Mouse (Mus musculus) hindbrain, embryonic 10.5 days (tissue): ENCODE data around the gene Rsph1. TPM values are rescaled to one million over a fixed set of nuclear protein-coding genes. Genes with fewer than 3 reads are reported as not detected.
A peak's percentile ranks its signal among the peaks of the same experiment; 100 is the strongest.

Experiments
- DNase-seq: peaks from one replicate; pipeline ENCODE4 v3.0.0-alpha.2; 2017; ENCODE audit warnings: low spot score
- H3K27ac ChIP-seq: fragments of 300-500 bp; sonication (generic); 2 replicates; pipeline ENCODE4 v1.5.1; 2016; ENCODE audit warnings: mild to moderate bottlenecking, moderate library complexity
- H3K27me3 ChIP-seq: fragments of 300-500 bp; sonication (generic); 2 replicates; pipeline ENCODE4 v1.6.1; 2016; ENCODE audit warnings: mild to moderate bottlenecking; ENCODE audit not compliant: poor library complexity, insufficient read depth, severe bottlenecking
- H3K36me3 ChIP-seq: fragments of 300-500 bp; sonication (generic); 2 replicates; pipeline ENCODE4 v1.6.1; 2016; ENCODE audit warnings: mild to moderate bottlenecking, moderate library complexity
- H3K4me1 ChIP-seq: fragments of 300-500 bp; sonication (generic); replicated peaks from 2 replicates; pipeline ENCODE4 v1.6.1; 2016; ENCODE audit warnings: mild to moderate bottlenecking
- H3K4me3 ChIP-seq: fragments of 300-500 bp; sonication (generic); 2 replicates; pipeline ENCODE4 v1.5.1; 2016; ENCODE audit warnings: mild to moderate bottlenecking, moderate library complexity
- H3K9me3 ChIP-seq: fragments of 300-500 bp; sonication (generic); 2 replicates; pipeline ENCODE4 v1.6.1; 2016; ENCODE audit warnings: mild to moderate bottlenecking, moderate library complexity
- WGBS: fragments of 180-500 bp; shearing (Covaris S2); methylation state at CpG from one replicate; pipeline ENCODE4 v1.1.7; 2016; 5-methylcytosine and 5-hydroxymethylcytosine counted together
- polyA plus RNA-seq: library from polyadenylated mRNA; unstranded; fragments of >200 nt; fragmentation: Nextera tagmentation; extraction: Ambion mirVana; gene quantifications from 2 replicates; pipeline ENCODE4 v1.2.1, GENCODE M21; 2016

Rsph1 gene
- polyA plus RNA-seq, 1 experiment from 2014 or later: 7.7 TPM

- Histone ChIP-seq H3K27ac (peak overlapping the region; percentile 59), H3K27me3 (no peaks in the 10 kb centered on the region), H3K36me3 (0 out of 2 replicates have a peak, but pooled peaks cover 10% of the 10 kb centered on the region), H3K9me3 (no peaks in the 10 kb centered on the region), H3K4me1 (peaks cover 44% of the 10 kb centered on the region), H3K4me3 (no peak overlapping the region)
- WGBS: 31% methylated on average over 13 of the region's 13 CpGs
- DNase-seq: no peak
These were observed 38.0 kb upstream of the Rsph1 start for GRCm38 (mm10) chr17:31315046-31315792.

- Histone ChIP-seq H3K27me3 (no peaks in the 10 kb centered on the region), H3K9me3 (no peaks in the 10 kb centered on the region), H3K4me3 (no peak overlapping the region), H3K4me1 (peaks cover 51% of the 10 kb centered on the region), H3K27ac (peak overlapping the region; percentile 70), H3K36me3 (0 out of 2 replicates have a peak, but pooled peaks cover 12% of the 10 kb centered on the region)
- no peak for DNase-seq
- 60% methylated on average over 10 of the region's 10 CpGs for WGBS
These were observed 35.5 kb upstream of the Rsph1 start for GRCm38 (mm10) chr17:31312648-31313047.

GRCm38 (mm10) chr17:31311047-31311446 is 33.9 kb upstream of the Rsph1 start:
- DNase-seq: no peak
- WGBS: 85% methylated on average over 9 of the region's 9 CpGs
- Histone ChIP-seq H3K4me3 (no peak overlapping the region), H3K36me3 (0 out of 2 replicates have a peak, but pooled peaks cover 5% of the 10 kb centered on the region), H3K27me3 (no peaks in the 10 kb centered on the region), H3K9me3 (no peaks in the 10 kb centered on the region), H3K4me1 (peaks cover 48% of the 10 kb centered on the region), H3K27ac (no peak overlapping the region)

GRCm38 (mm10) chr17:31309281-31309793 is 32.2 kb upstream of the Rsph1 start:
- DNase-seq: peak; percentile 58
- Histone ChIP-seq H3K27ac (peak overlapping the region; percentile 70), H3K9me3 (no peaks in the 10 kb centered on the region), H3K4me1 (peaks cover 52% of the 10 kb centered on the region), H3K4me3 (no peak overlapping the region), H3K36me3 (0 out of 2 replicates have a peak, but pooled peaks cover 5% of the 10 kb centered on the region), H3K27me3 (no peaks in the 10 kb centered on the region)
- WGBS: 44% methylated on average over 6 of the region's 6 CpGs

- no peak for DNase-seq
- H3K9me3 ChIP-seq: no peaks in the 10 kb centered on the region
- 96% methylated on average over 7 of the region's 7 CpGs for WGBS
- 0 out of 2 replicates have a peak, but pooled peaks cover 5% of the 10 kb centered on the region for H3K36me3 ChIP-seq
- H3K4me3 ChIP-seq: no peak overlapping the region
- H3K27me3 ChIP-seq: no peaks in the 10 kb centered on the region
- peaks cover 49% of the 10 kb centered on the region for H3K4me1 ChIP-seq
- H3K27ac ChIP-seq: 0 out of 2 replicates have a peak overlapping the region, but pooled peaks have one; percentile 35
These were observed 31.2 kb upstream of the Rsph1 start for GRCm38 (mm10) chr17:31308291-31308816.

GRCm38 (mm10) chr17:31307756-31308155 is 30.6 kb upstream of the Rsph1 start:
- DNase-seq: no peak
- Histone ChIP-seq H3K27me3 (no peaks in the 10 kb centered on the region), H3K36me3 (0 out of 2 replicates have a peak, but pooled peaks cover 5% of the 10 kb centered on the region), H3K4me3 (no peak overlapping the region), H3K27ac (no peak overlapping the region), H3K9me3 (no peaks in the 10 kb centered on the region), H3K4me1 (peaks cover 43% of the 10 kb centered on the region)
- 77% methylated on average over 3 of the region's 3 CpGs for WGBS

- no peaks in the 10 kb centered on the region for H3K27me3 ChIP-seq
- WGBS: 64% methylated on average over 5 of the region's 5 CpGs
- H3K4me1 ChIP-seq: peaks cover 36% of the 10 kb centered on the region
- H3K36me3 ChIP-seq: 0 out of 2 replicates have a peak, but pooled peaks cover 5% of the 10 kb centered on the region
- DNase-seq: no peak
- no peak overlapping the region for H3K4me3 ChIP-seq
- H3K9me3 ChIP-seq: no peaks in the 10 kb centered on the region
- peak overlapping the region; percentile 65; the same call in 1 of the 2 replicates for H3K27ac ChIP-seq
These were observed 28.6 kb upstream of the Rsph1 start for GRCm38 (mm10) chr17:31305776-31306120.

- Histone ChIP-seq H3K4me3 (no peak overlapping the region), H3K36me3 (0 out of 2 replicates have a peak, but pooled peaks cover 5% of the 10 kb centered on the region), H3K4me1 (peaks cover 38% of the 10 kb centered on the region), H3K9me3 (no peaks in the 10 kb centered on the region), H3K27ac (peak overlapping the region; percentile 65), H3K27me3 (0 out of 2 replicates have a peak, but pooled peaks cover 4% of the 10 kb centered on the region)
- 43% methylated on average over 12 of the region's 12 CpGs for WGBS
- DNase-seq: no peak
These were observed 28.0 kb upstream of the Rsph1 start for GRCm38 (mm10) chr17:31304895-31305775.

GRCm38 (mm10) chr17:31303401-31303800 is 26.2 kb upstream of the Rsph1 start:
- Histone ChIP-seq H3K4me3 (no peak overlapping the region), H3K27me3 (peaks cover 15% of the 10 kb centered on the region; the same call in 1 of the 2 replicates), H3K4me1 (peaks cover 26% of the 10 kb centered on the region), H3K36me3 (0 out of 2 replicates have a peak, but pooled peaks cover 5% of the 10 kb centered on the region), H3K9me3 (no peaks in the 10 kb centered on the region), H3K27ac (no peak overlapping the region)
- WGBS: 84% methylated on average over 4 of the region's 4 CpGs
- no peak for DNase-seq

- H3K4me3 ChIP-seq: no peak overlapping the region
- no peak overlapping the region for H3K27ac ChIP-seq
- no peaks in the 10 kb centered on the region for H3K9me3 ChIP-seq
- 69% methylated on average over 3 of the region's 3 CpGs for WGBS
- H3K4me1 ChIP-seq: peaks cover 44% of the 10 kb centered on the region
- H3K36me3 ChIP-seq: no peaks in the 10 kb centered on the region
- no peak for DNase-seq
- peaks cover 42% of the 10 kb centered on the region for H3K27me3 ChIP-seq
These were observed 23.6 kb upstream of the Rsph1 start for GRCm38 (mm10) chr17:31300736-31301135.

- no peak overlapping the region for H3K4me3 ChIP-seq
- no peaks in the 10 kb centered on the region for H3K9me3 ChIP-seq
- DNase-seq: no peak
- peaks cover 49% of the 10 kb centered on the region for H3K27me3 ChIP-seq
- no peak overlapping the region for H3K27ac ChIP-seq
- peaks cover 44% of the 10 kb centered on the region for H3K4me1 ChIP-seq
- no peaks in the 10 kb centered on the region for H3K36me3 ChIP-seq
- WGBS: 88% methylated on average over 4 of the region's 4 CpGs
These were observed 22.8 kb upstream of the Rsph1 start for GRCm38 (mm10) chr17:31299981-31300380.

- Histone ChIP-seq H3K36me3 (no peaks in the 10 kb centered on the region), H3K4me1 (peaks cover 35% of the 10 kb centered on the region), H3K27me3 (peaks cover 54% of the 10 kb centered on the region), H3K27ac (no peak overlapping the region), H3K4me3 (no peak overlapping the region), H3K9me3 (no peaks in the 10 kb centered on the region)
- 88% methylated on average over 6 of the region's 6 CpGs for WGBS
- DNase-seq: no peak
These were observed 21.4 kb upstream of the Rsph1 start for GRCm38 (mm10) chr17:31298419-31299209.
